Mouse (Mus musculus) limb, embryonic 15.5 days (tissue): ENCODE measurements around the gene Rab3b. TPM values are rescaled to one million over a fixed set of nuclear protein-coding genes. Genes with fewer than 3 reads are reported as not detected.
"Not testable (repeated sequence)": the region's sequence is repeated elsewhere in the genome, so short reads cannot be mapped to it uniquely, and the experiment has no call there.

Source experiments
- ATAC-seq: fragments of 200-750 bp; cut with Nextera tagmentation; 2 replicates; pipeline ENCODE4 v1.8.0; 2017; ENCODE audit warnings: low read depth, moderate TSS enrichment; ENCODE audit not compliant: insufficient number of reproducible peaks, low FRiP score, low TSS enrichment
- H3K27ac ChIP-seq: fragments of 300-500 bp; sonication (generic); 2 replicates; pipeline ENCODE4 v1.5.1; 2015; ENCODE audit warnings: moderate library complexity, mild to moderate bottlenecking, inconsistent platforms
- H3K27me3 ChIP-seq: fragments of 300-500 bp; sonication (generic); 2 replicates; pipeline ENCODE4 v1.6.1; 2015; ENCODE audit warnings: inconsistent platforms
- H3K36me3 ChIP-seq: fragments of 300-500 bp; sonication (generic); 2 replicates; pipeline ENCODE4 v1.6.1; 2015; ENCODE audit warnings: inconsistent platforms
- H3K4me1 ChIP-seq: fragments of 300-500 bp; sonication (generic); 2 replicates; pipeline ENCODE4 v1.6.1; 2015; ENCODE audit warnings: inconsistent platforms
- H3K4me2 ChIP-seq: fragments of 300-500 bp; sonication (generic); 2 replicates; pipeline ENCODE4 v1.6.1; 2015; ENCODE audit warnings: mild to moderate bottlenecking, inconsistent platforms
- H3K4me3 ChIP-seq: fragments of 300-500 bp; sonication (generic); 2 replicates; pipeline ENCODE4 v1.5.1; 2015; ENCODE audit warnings: mild to moderate bottlenecking, inconsistent platforms
- H3K9ac ChIP-seq: fragments of 300-500 bp; sonication (generic); 2 replicates; pipeline ENCODE4 v1.6.1; 2015; ENCODE audit warnings: inconsistent platforms
- H3K9me3 ChIP-seq: fragments of 300-500 bp; sonication (generic); 2 replicates; pipeline ENCODE4 v1.6.1; 2016; ENCODE audit warnings: inconsistent platforms
- WGBS: fragments of 180-500 bp; shearing (Covaris S2); methylation state at CpG from one replicate; pipeline ENCODE4 v1.1.7; 2015; 5-methylcytosine and 5-hydroxymethylcytosine counted together
- polyA plus RNA-seq: library from polyadenylated mRNA; unstranded; fragments of >200 nt; fragmentation: Nextera tagmentation; extraction: Ambion mirVana; gene quantifications from 2 replicates; pipeline ENCODE4 v1.2.1, GENCODE M21; 2015

Gene Rab3b
- polyA plus RNA-seq, 1 experiment from 2014 or later = 12.3 TPM

- Histone ChIP-seq H3K9me3 (no peaks in the 10 kb centered on the region), H3K4me2 (no peak overlapping the region), H3K27me3 (no peaks in the 10 kb centered on the region), H3K4me1 (no peaks in the 10 kb centered on the region), H3K4me3 (no peak overlapping the region), H3K36me3 (no peaks in the 10 kb centered on the region), H3K27ac (no peak overlapping the region), H3K9ac (no peak overlapping the region)
- no peak for ATAC-seq
- WGBS = 91% methylated on average over 9 of the region's 9 CpGs
Measured at GRCm38 (mm10) chr4:108902886-108903285, 24.0 kb downstream of the Rab3b start.

GRCm38 (mm10) chr4:108903346-108903745, 24.5 kb downstream of the Rab3b start:
- WGBS = 93% methylated on average over 9 of the region's 9 CpGs

GRCm38 (mm10) chr4:108904076-108904475, 25.2 kb downstream of the Rab3b start:
- Histone ChIP-seq H3K27ac (no peak overlapping the region), H3K9ac (no peak overlapping the region), H3K9me3 (no peaks in the 10 kb centered on the region), H3K36me3 (no peaks in the 10 kb centered on the region), H3K4me1 (no peaks in the 10 kb centered on the region), H3K4me2 (no peak overlapping the region), H3K4me3 (no peak overlapping the region), H3K27me3 (no peaks in the 10 kb centered on the region)
- 55% methylated on average over 6 of the region's 6 CpGs for WGBS
- ATAC-seq = no peak

More at GRCm38 (mm10) chr4:108903346-108903745, 24.5 kb downstream of the Rab3b start:
- Histone ChIP-seq H3K9ac (no peak overlapping the region), H3K4me3 (no peak overlapping the region), H3K4me1 (no peaks in the 10 kb centered on the region), H3K27ac (no peak overlapping the region), H3K27me3 (no peaks in the 10 kb centered on the region), H3K9me3 (no peaks in the 10 kb centered on the region), H3K36me3 (no peaks in the 10 kb centered on the region), H3K4me2 (no peak overlapping the region)
- ATAC-seq = no peak

- no peak overlapping the region for H3K4me3 ChIP-seq
- H3K4me2 ChIP-seq = no peak overlapping the region
- WGBS = 87% methylated on average over 10 of the region's 10 CpGs
- H3K36me3 ChIP-seq = no peaks in the 10 kb centered on the region
- H3K9me3 ChIP-seq = no peaks in the 10 kb centered on the region
- H3K4me1 ChIP-seq = no peaks in the 10 kb centered on the region
- H3K27me3 ChIP-seq = no peaks in the 10 kb centered on the region
- H3K9ac ChIP-seq = no peak overlapping the region
- no peak for ATAC-seq
- H3K27ac ChIP-seq = no peak overlapping the region
Measured at GRCm38 (mm10) chr4:108904790-108905189, 25.9 kb downstream of the Rab3b start.

- no peak for ATAC-seq
- H3K9ac ChIP-seq = no peak overlapping the region
- no peak overlapping the region for H3K4me3 ChIP-seq
- H3K27me3 ChIP-seq = no peaks in the 10 kb centered on the region
- H3K36me3 ChIP-seq = no peaks in the 10 kb centered on the region
- H3K4me2 ChIP-seq = no peak overlapping the region
- no peak overlapping the region for H3K27ac ChIP-seq
- 34% methylated on average over 6 of the region's 6 CpGs for WGBS
- H3K9me3 ChIP-seq = no peaks in the 10 kb centered on the region
- no peaks in the 10 kb centered on the region for H3K4me1 ChIP-seq
Measured at GRCm38 (mm10) chr4:108905859-108906258, 27.0 kb downstream of the Rab3b start.

GRCm38 (mm10) chr4:108907475-108907874, 28.6 kb downstream of the Rab3b start:
- Histone ChIP-seq H3K4me3 (no peak overlapping the region), H3K36me3 (no peaks in the 10 kb centered on the region), H3K27me3 (no peaks in the 10 kb centered on the region), H3K9ac (no peak overlapping the region), H3K27ac (no peak overlapping the region), H3K9me3 (no peaks in the 10 kb centered on the region), H3K4me2 (no peak overlapping the region), H3K4me1 (no peaks in the 10 kb centered on the region)
- ATAC-seq = no peak

GRCm38 (mm10) chr4:108909872-108910425, 31.1 kb downstream of the Rab3b start:
- 54% methylated on average over 8 of the region's 8 CpGs for WGBS
- Histone ChIP-seq H3K4me1 (no peaks in the 10 kb centered on the region), H3K9me3 (no peaks in the 10 kb centered on the region), H3K4me3 (no peak overlapping the region), H3K36me3 (no peaks in the 10 kb centered on the region), H3K27me3 (no peaks in the 10 kb centered on the region), H3K9ac (no peak overlapping the region), H3K4me2 (no peak overlapping the region), H3K27ac (no peak overlapping the region)
- no peak for ATAC-seq

- WGBS = 81% methylated on average over 2 of the region's 2 CpGs
- Histone ChIP-seq H3K36me3 (no peaks in the 10 kb centered on the region), H3K4me1 (no peaks in the 10 kb centered on the region), H3K4me3 (no peak overlapping the region), H3K9me3 (no peaks in the 10 kb centered on the region), H3K27me3 (no peaks in the 10 kb centered on the region), H3K4me2 (no peak overlapping the region), H3K27ac (no peak overlapping the region), H3K9ac (no peak overlapping the region)
- ATAC-seq = no peak
Measured at GRCm38 (mm10) chr4:108911866-108912265, 33.0 kb downstream of the Rab3b start.

- whole genome bisulfite sequencing = 70% methylated on average over 2 of the region's 2 CpGs
- no peaks in the 10 kb centered on the region for H3K27me3 ChIP-seq
- H3K9me3 ChIP-seq = no peaks in the 10 kb centered on the region
- no peak for ATAC-seq
- no peak overlapping the region for H3K4me3 ChIP-seq
- no peaks in the 10 kb centered on the region for H3K4me1 ChIP-seq
- H3K27ac ChIP-seq = no peak overlapping the region
- no peaks in the 10 kb centered on the region for H3K36me3 ChIP-seq
- H3K4me2 ChIP-seq = no peak overlapping the region
- no peak overlapping the region for H3K9ac ChIP-seq
Measured at GRCm38 (mm10) chr4:108913180-108913579, 34.3 kb downstream of the Rab3b start.

GRCm38 (mm10) chr4:108914391-108914790, 35.5 kb downstream of the Rab3b start:
- H3K27ac ChIP-seq = no peak overlapping the region
- WGBS = 64% methylated on average over 6 of the region's 6 CpGs
- no peaks in the 10 kb centered on the region for H3K36me3 ChIP-seq
- H3K9ac ChIP-seq = no peak overlapping the region
- ATAC-seq = no peak
- H3K9me3 ChIP-seq = no peaks in the 10 kb centered on the region
- no peak overlapping the region for H3K4me2 ChIP-seq
- no peaks in the 10 kb centered on the region for H3K27me3 ChIP-seq
- H3K4me1 ChIP-seq = no peaks in the 10 kb centered on the region
- H3K4me3 ChIP-seq = no peak overlapping the region

- no peak overlapping the region for H3K4me2 ChIP-seq
- H3K4me1 ChIP-seq = no peaks in the 10 kb centered on the region
- WGBS = 66% methylated on average over 11 of the region's 11 CpGs
- H3K9me3 ChIP-seq = no peaks in the 10 kb centered on the region
- no peak overlapping the region for H3K27ac ChIP-seq
- H3K36me3 ChIP-seq = no peaks in the 10 kb centered on the region
- no peak overlapping the region for H3K9ac ChIP-seq
- ATAC-seq = no peak
- H3K4me3 ChIP-seq = no peak overlapping the region
- no peaks in the 10 kb centered on the region for H3K27me3 ChIP-seq
Measured at GRCm38 (mm10) chr4:108915101-108915500, 36.2 kb downstream of the Rab3b start.

- no peaks in the 10 kb centered on the region for H3K9me3 ChIP-seq
- no peaks in the 10 kb centered on the region for H3K4me1 ChIP-seq
- H3K27ac ChIP-seq = no peak overlapping the region
- no peak for ATAC-seq
- 73% methylated on average over 3 of the region's 3 CpGs for WGBS
- H3K4me2 ChIP-seq = no peak overlapping the region
- H3K4me3 ChIP-seq = no peak overlapping the region
- no peaks in the 10 kb centered on the region for H3K27me3 ChIP-seq
- no peak overlapping the region for H3K9ac ChIP-seq
- no peaks in the 10 kb centered on the region for H3K36me3 ChIP-seq
Measured at GRCm38 (mm10) chr4:108917654-108918053, 38.8 kb downstream of the Rab3b start.

GRCm38 (mm10) chr4:108927945-108928344, 49.1 kb downstream of the Rab3b start:
- H3K27me3 ChIP-seq, ATAC-seq, H3K4me2 ChIP-seq, H3K4me3 ChIP-seq, H3K9ac ChIP-seq, H3K9me3 ChIP-seq, H3K4me1 ChIP-seq, H3K27ac ChIP-seq, H3K36me3 ChIP-seq: not testable (repeated sequence)
- 83% methylated on average over 9 of the region's 9 CpGs for WGBS
